Mouse (Mus musculus) gastrocnemius, adult 8-10 months (tissue): ENCODE measurements around the gene Cic. TPM values are rescaled to one million over a fixed set of nuclear protein-coding genes. Genes with fewer than 3 reads are reported as not detected.

ENCODE experiments used
- DNase-seq, 2 experiments: peaks; one replicate each; pipeline ENCODE4 v3.0.0; 2022; ENCODE audit warnings: low spot score in 2 of 2
- microRNA-seq: library from miRNA; unstranded; fragments of <30 nt; microRNA quantifications from one replicate; pipeline ENCODE4 v1.2.0, GENCODE M21; 2022
- total RNA-seq, 4 experiments: library from RNA; stranded (reverse); gene quantifications; 2 replicates each; pipeline ENCODE4 v1.2.4; 2022

Gene Cic
- total RNA-seq, 4 experiments from 2014 or later, result 26.4 to 38.7 (median 30.1) TPM

DNA sequence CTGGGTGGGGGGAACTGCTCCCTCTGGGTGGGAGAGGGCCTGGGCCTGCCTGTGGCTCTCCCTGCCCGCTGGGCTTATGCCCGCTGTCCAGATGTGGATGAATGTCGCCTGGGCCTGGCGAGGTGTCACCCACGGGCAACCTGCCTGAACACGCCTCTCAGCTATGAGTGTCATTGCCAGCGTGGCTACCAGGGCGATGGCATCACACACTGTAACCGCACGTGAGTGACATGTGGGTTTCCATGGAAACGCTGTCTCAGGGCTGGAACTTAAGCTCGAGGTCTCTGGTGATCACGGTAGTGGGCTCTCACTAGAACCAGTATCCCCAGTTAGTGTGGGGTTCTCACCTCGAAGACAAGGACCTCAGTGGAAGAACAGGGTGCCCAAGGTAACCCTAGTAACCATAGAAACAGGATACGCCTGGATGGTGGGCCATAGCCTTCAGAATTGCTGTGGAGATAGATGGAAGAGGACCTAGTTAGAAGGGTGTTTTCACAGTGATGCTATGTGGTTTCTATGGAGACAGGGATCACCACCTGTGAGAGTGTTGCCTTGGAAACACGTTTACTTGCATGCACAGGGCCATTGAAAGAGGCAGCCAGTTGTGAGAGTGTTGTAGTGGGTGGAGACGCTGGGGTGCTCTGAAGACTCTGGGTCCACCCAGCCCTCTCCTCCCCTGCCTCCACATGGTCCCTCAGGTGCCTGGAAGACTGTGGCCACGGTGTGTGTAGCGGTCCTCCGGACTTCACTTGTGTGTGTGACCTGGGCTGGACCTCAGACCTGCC is 73.7 kb downstream of the Cic start:
- DNase-seq, result no peak

Small RNA genes lying within 50 kb of the gene (microRNA-seq; reads per million reads assigned to microRNA genes)
- not detected for gene Mir7048

Other genes with a start within 250 kb of the Cic start
- 1 to 10 TPM; 1.3 to 3.2 (median 2.2) TPM for gene Grik5, start 195.4 kb upstream of the Cic start, total RNA-seq
- gene Zfp574, start 195.1 kb upstream of the Cic start, total RNA-seq, result 1 to 10 TPM; 6.5 to 9.3 (median 9.0) TPM
- under 1 TPM in 2 of 4 experiments, not detected in 2; 0.02 to 0.24 TPM for gene Pou2f2, start 88.0 kb upstream of the Cic start, total RNA-seq
- gene Dedd2, start 47.1 kb upstream of the Cic start, total RNA-seq, result 1 to 10 TPM; 8.0 to 9.2 (median 8.6) TPM
- 1 to 10 TPM; 5.5 to 6.4 (median 6.1) TPM for gene Zfp526, start 46.3 kb upstream of the Cic start, total RNA-seq
- 10 to 100 TPM; 87.5 to 93.5 (median 90.1) TPM for gene Gsk3a, start 29.9 kb upstream of the Cic start, total RNA-seq
- gene Erf, start 16.9 kb upstream of the Cic start, total RNA-seq, result 1 to 10 TPM; 4.2 to 5.8 (median 5.7) TPM
- gene Pafah1b3, start 30.3 kb downstream of the Cic start, total RNA-seq, result 1 to 10 TPM in 3 of 4 experiments, under 1 TPM in 1; 0.56 to 1.5 (median 1.1) TPM
- not detected for gene Prr19, start 33.7 kb downstream of the Cic start, total RNA-seq
- gene Tmem145, start 38.4 kb downstream of the Cic start, total RNA-seq, result not detected
- gene Megf8, start 49.5 kb downstream of the Cic start, total RNA-seq, result 10 to 100 TPM; 22.6 to 26.8 (median 25.0) TPM
- not detected for gene Cnfn, start 102.0 kb downstream of the Cic start, total RNA-seq
- gene Lipe, start 131.0 kb downstream of the Cic start, total RNA-seq, result 10 to 100 TPM; 10.6 to 28.0 (median 19.9) TPM
- not detected for gene Cxcl17, start 145.2 kb downstream of the Cic start, total RNA-seq
- gene Ceacam1, start 209.9 kb downstream of the Cic start, total RNA-seq, result 1 to 10 TPM; 1.9 to 4.8 (median 3.3) TPM